19 mouse cellular contexts compared by ENCODE assay signal in genomic region chr3:145794355-145794754, GRCm38 (mm10).
"Had no signal": no experiment of that assay in that cellular context is flagged by ENCODE, and none has a peak within 500 bp of the region (broad histone marks: within the 10 kb centered on the region; RNA-seq: fewer than 3 reads in every experiment).

No protein-coding gene starts in this region.

- ATAC-seq: inflammation-experienced regulatory T-cells, adult 6 months; liver, postnatal 0 days; lung, postnatal 0 days; midbrain, embryonic 15.5 days had no signal

- H3K4me2 ChIP-seq: limb, embryonic 12.5 days; liver, embryonic 13.5 days; midbrain, embryonic 11.5 days; midbrain, embryonic 15.5 days; neural tube, embryonic 12.5 days had no signal

- H3K36me3 ChIP-seq: limb, embryonic 12.5 days; liver, embryonic 13.5 days; midbrain, embryonic 15.5 days; neural tube, embryonic 12.5 days had no signal

- DNase-seq: kidney, adult 9 months; kidney, postnatal 36 days; layer of hippocampus, adult 9-11 months; layer of hippocampus, postnatal 36 days; liver; liver, embryonic 13.5 days; liver, postnatal 0 days; retina, postnatal 1 day; right cerebral cortex, postnatal 14 days; thymus, postnatal 36 days had no signal

- H3K4me3 ChIP-seq: limb, embryonic 12.5 days; liver, embryonic 13.5 days; megakaryocyte, embryonic 14.5 days; midbrain, embryonic 15.5 days; neural tube, embryonic 12.5 days had no signal

- H3K9ac ChIP-seq: limb, embryonic 12.5 days; liver, embryonic 13.5 days; liver, postnatal 0 days; midbrain, embryonic 15.5 days; neural tube, embryonic 12.5 days had no signal

- H3K27ac ChIP-seq: kidney, postnatal 0 days; limb, embryonic 12.5 days; liver, embryonic 13.5 days; macrophage; midbrain, embryonic 15.5 days; neural tube, embryonic 12.5 days had no signal

- H3K9me3 ChIP-seq: limb, embryonic 12.5 days; liver, embryonic 13.5 days; midbrain, embryonic 15.5 days; neural tube, embryonic 12.5 days had no signal

- H3K27me3 ChIP-seq: limb, embryonic 12.5 days; liver, embryonic 13.5 days; midbrain, embryonic 15.5 days; neural tube, embryonic 12.5 days had no signal

- H3K4me1 ChIP-seq: midbrain, embryonic 15.5 days had no signal
